Mouse (Mus musculus) bone marrow macrophage, adult 2 months (primary cell): ENCODE measurements at regions not wholly inside any gene's neighbourhood (a gene's known extent, or its start where the extent isn't known, plus 50 kb on each side); places are given as distances from the start of the nearest gene placed in this dataset.

Experiments
- H3K27ac ChIP-seq: 2 replicates; pipeline ENCODE4 v1.5.1; 2012; ENCODE audit warnings: low read depth, low read length; ENCODE audit not compliant: insufficient read depth
- H3K4me1 ChIP-seq: 2 replicates; pipeline ENCODE4 v1.6.1; 2012; ENCODE audit warnings: low read length; ENCODE audit not compliant: control insufficient read depth, insufficient read depth
- H3K4me3 ChIP-seq: 2 replicates; pipeline ENCODE4 v1.5.1; 2012; ENCODE audit warnings: mild to moderate bottlenecking, low read length, moderate library complexity; ENCODE audit not compliant: insufficient read depth
- CTCF ChIP-seq: IDR thresholded peaks from 2 replicates; pipeline ENCODE4 v1.5.1; 2012; ENCODE audit warnings: low read depth, mild to moderate bottlenecking, low read length, moderate library complexity
- POLR2A ChIP-seq: IDR thresholded peaks from 2 replicates; pipeline ENCODE4 v1.6.1; 2012; ENCODE audit warnings: mild to moderate bottlenecking, low read depth, low read length, borderline replicate concordance

DNA sequence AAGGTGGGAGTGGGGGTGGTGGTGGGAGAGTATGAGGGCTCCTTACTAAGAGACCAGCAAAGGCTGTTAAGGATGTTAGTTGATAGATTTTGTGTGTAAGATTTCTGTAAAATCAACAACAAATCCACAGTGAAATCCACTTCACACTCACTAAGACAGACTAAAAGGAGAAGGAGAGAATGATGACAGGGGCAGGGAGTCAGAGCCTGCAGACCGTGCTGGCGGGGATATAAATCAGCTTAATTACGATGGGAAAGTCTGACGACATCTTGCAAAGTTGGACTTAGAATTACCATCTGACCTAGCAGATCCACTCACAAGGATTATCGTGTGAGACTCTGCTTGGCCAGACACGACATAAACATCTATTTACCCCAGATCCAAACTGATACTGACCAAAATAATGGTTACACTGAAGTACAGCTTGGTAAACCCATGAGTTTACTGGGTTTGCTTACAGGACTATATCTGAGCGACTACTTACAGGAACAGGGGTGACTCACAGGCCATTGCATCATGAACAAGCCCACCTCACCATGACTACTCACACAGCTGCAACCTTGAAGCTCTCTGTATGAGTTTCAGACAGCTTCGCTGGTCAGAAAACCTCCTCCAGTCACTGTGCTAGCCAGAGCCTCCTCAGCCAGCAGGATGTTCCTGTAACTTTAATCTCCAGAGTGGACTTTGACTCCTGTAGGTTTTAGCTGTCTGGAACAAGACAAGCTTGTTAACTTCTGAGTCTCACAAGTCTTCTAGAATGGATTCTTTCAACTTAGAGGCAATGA, 50.5 kb upstream of the Ednra start:
- TF ChIP-seq POLR2A = no peak
- TF ChIP-seq CTCF = no peak
- Histone ChIP-seq H3K27ac (no peak overlapping the region), H3K4me1 (no peaks in the 10 kb centered on the region), H3K4me3 (no peak overlapping the region)

DNA sequence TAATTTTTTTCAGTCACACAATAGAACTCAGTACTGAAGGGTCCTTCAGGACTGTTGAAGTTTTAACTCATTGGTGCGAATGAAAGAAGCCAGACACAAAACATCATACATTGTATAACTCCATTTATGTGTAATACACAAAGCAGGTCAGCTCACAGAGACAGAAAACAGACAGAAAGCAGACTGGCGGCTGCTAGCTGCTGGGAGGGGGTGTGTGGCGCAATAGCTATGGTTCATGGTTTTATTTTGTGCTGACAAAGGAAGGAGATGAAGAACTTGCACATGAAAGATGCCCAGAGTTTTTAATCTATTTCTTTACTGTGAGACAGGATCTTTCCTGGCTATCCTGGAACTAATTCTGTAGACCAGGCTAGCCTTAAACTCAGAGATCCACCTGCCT, 51.3 kb upstream of the Ednra start:
- Histone ChIP-seq H3K4me1 (no peaks in the 10 kb centered on the region), H3K4me3 (no peak overlapping the region), H3K27ac (no peak overlapping the region)
- TF ChIP-seq CTCF (no peak), POLR2A (no peak)

DNA sequence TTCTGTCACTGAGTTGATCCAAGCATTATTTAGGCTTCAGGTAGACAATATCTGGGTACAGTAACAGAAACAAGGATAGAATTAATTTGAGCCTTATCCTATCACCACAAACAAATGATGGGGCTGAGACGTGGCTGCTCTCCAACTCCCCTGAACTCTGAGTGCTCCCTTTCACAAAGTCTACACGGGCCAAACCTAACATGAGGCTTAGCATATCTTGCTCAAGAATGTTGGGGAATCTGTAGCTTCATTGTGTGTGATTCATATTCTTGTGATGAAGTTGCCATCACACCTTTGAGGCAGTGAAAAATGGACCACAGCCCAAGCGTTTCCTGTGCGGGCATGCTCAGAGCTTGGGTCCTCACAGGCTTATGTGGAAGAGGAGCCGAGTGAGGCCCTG, 53.3 kb upstream of the Ednra start:
- Histone ChIP-seq H3K27ac (no peak overlapping the region), H3K4me3 (no peak overlapping the region)
- TF ChIP-seq POLR2A (no peak), CTCF (no peak)

DNA sequence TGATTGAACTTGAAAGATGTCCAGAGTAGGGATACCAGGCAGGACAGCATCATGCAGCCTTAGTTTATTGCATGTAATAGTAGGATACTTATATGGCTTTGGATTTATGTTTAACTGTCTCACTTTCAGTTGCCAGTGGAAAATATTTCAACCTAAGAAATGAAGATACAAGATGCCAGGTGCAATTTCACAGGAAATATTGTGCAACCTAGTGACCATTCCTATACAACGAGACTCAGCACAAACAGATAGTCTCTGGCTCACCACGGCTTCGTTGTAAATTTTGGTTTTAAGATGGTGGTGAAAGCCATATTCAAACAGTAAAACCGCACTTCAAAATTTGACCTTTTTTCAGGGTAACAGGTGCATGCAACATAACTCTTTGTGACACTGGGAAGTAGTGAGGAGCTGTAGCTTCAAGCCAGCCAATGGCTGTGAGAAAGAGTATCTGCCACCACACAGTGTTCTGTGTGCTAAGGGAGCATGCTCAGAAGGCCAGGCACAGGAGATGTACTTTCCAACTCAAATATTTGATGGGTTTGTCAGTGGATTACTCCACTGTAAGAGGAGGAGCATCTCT, 61.5 kb upstream of the Ednra start:
- Histone ChIP-seq H3K4me1 (no peaks in the 10 kb centered on the region), H3K4me3 (no peak overlapping the region)
- no peak for TF ChIP-seq CTCF
- TF ChIP-seq POLR2A = no peak

More for the DNA sequence above, 53.3 kb upstream of the Ednra start:
- no peaks in the 10 kb centered on the region for H3K4me1 ChIP-seq

DNA sequence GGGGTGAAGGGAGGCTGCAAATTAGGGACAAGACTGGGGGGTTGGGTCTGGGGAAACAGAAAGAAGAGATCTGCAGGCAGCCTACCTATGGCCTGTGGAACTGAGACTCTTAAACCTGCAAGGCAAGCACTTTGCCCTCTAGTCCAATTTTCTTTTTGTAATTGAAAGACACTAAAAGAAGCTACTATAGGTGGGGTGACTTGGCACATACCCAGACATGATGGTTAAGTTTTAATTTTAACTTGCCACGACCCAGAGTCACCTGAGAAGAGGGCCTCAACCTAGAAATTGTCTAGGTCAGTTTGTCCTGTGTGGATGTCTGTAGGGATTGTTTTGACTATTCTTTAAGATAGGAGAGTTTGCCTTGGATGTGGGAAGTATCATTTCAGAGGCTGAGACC, 70.6 kb upstream of the Ednra start:
- TF ChIP-seq CTCF = no peak
- TF ChIP-seq POLR2A = no peak

More for the DNA sequence above, 61.5 kb upstream of the Ednra start:
- H3K27ac ChIP-seq = no peak overlapping the region

DNA sequence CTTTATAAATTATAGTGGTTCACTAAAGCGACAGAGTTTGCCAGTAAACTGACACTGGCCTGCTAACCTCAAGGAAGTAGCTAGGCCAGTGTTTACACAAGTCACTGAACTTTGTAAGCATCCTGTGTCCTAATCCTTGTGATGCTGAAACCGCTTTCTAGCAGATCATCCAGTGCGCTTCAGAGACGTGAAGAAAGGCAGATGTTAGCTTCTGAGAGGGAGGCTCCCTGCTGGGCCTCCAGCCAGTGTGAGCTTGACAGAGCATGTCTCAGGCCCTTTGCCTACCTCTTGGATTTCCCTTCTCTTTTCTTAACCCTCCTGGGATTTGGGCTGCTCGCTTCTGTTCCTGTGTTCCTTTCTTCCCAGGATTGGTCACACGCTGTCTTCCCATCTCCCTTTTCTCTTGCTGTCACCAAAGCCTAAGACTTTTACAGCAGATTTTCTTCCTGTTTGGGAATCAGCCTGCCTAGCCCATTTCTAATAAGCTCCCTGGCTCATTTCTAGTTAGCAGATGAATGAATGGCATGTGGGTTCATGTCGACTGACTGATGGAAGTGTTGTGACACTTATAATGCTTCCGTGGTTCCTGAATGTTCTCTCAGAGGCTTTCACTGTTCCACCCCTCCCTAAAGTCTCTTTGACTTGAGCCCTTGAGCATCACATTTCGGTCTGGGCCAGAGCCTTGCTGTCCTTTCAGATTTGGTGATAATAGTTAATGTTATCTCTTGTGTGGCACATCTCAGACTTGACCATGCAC, 79.1 kb upstream of the Ednra start:
- no peak overlapping the region for H3K27ac ChIP-seq
- H3K4me3 ChIP-seq = no peak overlapping the region
- no peaks in the 10 kb centered on the region for H3K4me1 ChIP-seq
- TF ChIP-seq CTCF = no peak
- TF ChIP-seq POLR2A = no peak

More for the DNA sequence above, 70.6 kb upstream of the Ednra start:
- Histone ChIP-seq H3K4me3 (no peak overlapping the region), H3K27ac (no peak overlapping the region), H3K4me1 (no peaks in the 10 kb centered on the region)

DNA sequence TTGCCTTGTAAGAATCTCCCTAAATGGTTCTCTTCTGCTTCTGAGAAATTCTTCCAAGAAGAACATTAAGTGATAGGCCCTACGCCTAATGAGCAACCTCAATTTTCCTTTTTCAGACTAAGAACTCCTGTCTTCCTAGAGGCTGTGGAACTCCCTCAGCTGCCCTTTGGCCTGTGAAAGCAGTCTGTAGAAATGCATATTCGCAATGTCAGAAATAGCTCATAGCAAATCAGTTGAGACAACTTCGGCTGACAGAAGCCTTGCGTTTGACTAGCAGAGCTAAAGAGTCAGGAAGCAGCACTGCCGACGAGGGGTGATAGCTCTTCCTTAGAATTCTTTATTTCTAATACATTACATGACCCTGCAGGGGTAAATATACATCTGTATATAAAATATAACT, 80.3 kb upstream of the Ednra start:
- Histone ChIP-seq H3K4me3 (no peak overlapping the region), H3K27ac (no peak overlapping the region), H3K4me1 (no peaks in the 10 kb centered on the region)
- TF ChIP-seq POLR2A (no peak), CTCF (no peak)

DNA sequence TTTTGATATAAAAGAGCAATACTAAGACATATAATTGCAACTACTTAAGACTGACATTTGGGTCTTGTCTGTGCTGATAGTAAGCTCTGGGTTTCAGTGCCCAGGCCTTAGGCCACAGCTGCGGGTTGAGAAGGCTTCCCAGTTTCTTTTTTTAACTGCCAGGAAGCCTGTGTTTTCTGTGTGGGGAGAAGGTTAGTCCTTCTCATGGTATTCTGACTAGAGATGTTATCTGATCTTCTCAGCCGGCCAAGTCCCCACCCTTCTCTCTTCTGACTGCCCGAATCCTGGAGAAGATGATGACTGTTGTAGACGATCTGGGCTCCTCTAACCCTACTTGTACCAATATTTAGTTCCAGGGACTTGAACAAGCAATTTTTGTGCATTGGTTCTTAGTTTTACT, 80.7 kb upstream of the Ednra start:
- H3K27ac ChIP-seq = no peak overlapping the region
- H3K4me3 ChIP-seq = no peak overlapping the region
- H3K4me1 ChIP-seq = no peaks in the 10 kb centered on the region
- no peak for TF ChIP-seq CTCF
- no peak for TF ChIP-seq POLR2A

DNA sequence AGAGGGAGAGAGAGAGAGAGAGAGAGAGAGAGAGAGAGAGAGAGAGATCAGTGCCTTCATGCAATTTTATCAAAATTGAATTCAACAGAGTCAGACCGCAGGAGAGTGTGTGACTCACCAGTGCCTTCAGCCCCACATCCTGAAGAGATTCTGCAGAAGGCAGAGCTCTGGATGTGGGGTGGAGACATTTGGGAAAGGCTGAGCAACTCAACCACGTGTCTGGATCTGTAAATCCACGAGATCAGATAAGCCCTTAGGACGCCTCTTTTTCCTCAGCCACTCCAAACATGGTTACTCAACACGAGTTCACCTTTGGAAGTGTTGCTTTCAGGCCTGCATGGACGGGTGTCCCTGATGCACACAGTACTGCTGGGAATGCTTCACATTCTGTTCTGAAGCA, 81.4 kb upstream of the Ednra start:
- TF ChIP-seq POLR2A (no peak), CTCF (no peak)
- Histone ChIP-seq H3K4me3 (no peak overlapping the region), H3K27ac (no peak overlapping the region), H3K4me1 (no peaks in the 10 kb centered on the region)

DNA sequence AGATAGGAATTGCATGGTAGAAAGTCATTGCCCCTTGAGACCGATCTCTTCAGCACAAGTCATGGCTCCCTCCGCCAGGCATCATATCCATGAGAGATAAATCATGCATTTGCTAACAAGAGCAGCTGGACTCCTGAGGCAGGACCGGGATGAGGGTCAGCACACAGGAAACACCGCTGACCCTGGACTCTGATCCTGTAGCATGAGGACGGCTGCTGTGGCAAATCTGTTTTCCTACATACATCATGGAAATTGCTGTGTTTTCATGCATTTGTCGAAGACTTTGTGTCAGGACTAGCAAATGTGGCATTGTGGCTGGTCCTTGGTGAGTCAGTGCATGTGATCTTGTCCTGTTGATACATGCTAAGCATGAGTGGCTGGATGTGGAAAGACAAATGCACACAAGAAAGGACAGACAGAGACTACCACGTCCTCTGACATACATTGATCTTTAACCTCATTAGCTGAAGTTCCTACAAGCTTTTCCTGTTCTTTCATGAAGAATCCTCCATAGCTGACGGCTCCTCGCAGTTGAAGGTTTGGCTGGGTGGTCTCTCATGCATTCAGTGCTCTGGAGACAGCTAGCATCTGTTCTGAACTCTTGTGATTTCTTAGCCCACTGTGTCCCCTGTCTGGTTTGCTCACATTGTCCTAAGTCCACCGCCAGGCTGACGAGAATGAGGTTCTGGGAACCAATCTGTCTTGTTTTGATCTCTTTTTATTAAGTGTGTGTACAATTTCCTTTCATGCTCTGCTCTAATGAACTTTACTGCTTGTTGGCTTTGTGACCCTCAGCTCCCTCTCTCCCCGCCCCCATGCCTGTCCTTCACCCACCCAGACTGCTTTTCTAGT, 90.8 kb upstream of the Ednra start:
- Histone ChIP-seq H3K4me1 (no peaks in the 10 kb centered on the region), H3K27ac (no peak overlapping the region), H3K4me3 (no peak overlapping the region)
- no peak for TF ChIP-seq POLR2A
- TF ChIP-seq CTCF = no peak
